8 mouse cellular contexts compared by ENCODE assay signal in genomic region chr3:100489133-100490009, GRCm38 (mm10). TPM values are rescaled to one million over a fixed set of nuclear protein-coding genes. Genes with fewer than 3 reads are reported as not detected.
DNase-seq lines count a peak whose midpoint lies in the region; ATAC-seq and TF ChIP-seq lines count a peak whose summit lies in the region.

Gene Tent5c (minus strand): TSS chr3:100489324.

- H3K27me3 ChIP-seq in megakaryocyte, embryonic 14.5 days (replicated peaks): peaks cover 43% of the 10 kb centered on the region

- H3K4me1 ChIP-seq in megakaryocyte, embryonic 14.5 days: peaks cover 57% of the 10 kb centered on the region

- peak within 1 kb of the TSS; percentile 82 for H3K27ac ChIP-seq in gastrocnemius, adult 2 months

- H3K36me3 ChIP-seq in megakaryocyte, embryonic 14.5 days (replicated peaks; ENCODE audit: low read length): peaks cover 16% of the 10 kb centered on the region

- DNase-seq in ZHBTc4 (ENCODE audit: low read depth, low spot score): peak; percentile 97
- DNase-seq in gastrocnemius, adult 2 months: peak; percentile 97
- DNase-seq in hindlimb bud, embryonic 11.5 days (ENCODE audit: extremely low spot score, low read depth, low spot score): peak; percentile 62
- peak; percentile 65 to 81 for DNase-seq in left cerebral cortex, adult 8-10 months (ENCODE audit: low spot score in 2 of 2)
- DNase-seq in right cerebral cortex, postnatal 10 days (ENCODE audit: low spot score in 2 of 2): peak; percentile 93 to 94
- DNase-seq in urinary bladder, postnatal 25 days (ENCODE audit: low spot score): peak; percentile 96

- H3K4me3 ChIP-seq in gastrocnemius, adult 2 months: peak within 1 kb of the TSS; percentile 94
- peak within 1 kb of the TSS; percentile 99 for H3K4me3 ChIP-seq in megakaryocyte, embryonic 14.5 days (replicated peaks)

- ATAC-seq in common myeloid progenitor, adult 5-6 weeks (replicated peaks; ENCODE audit: low read depth, poor library complexity, severe bottlenecking): peak; percentile 77

- intact Hi-C loops in gastrocnemius, adult 2 months (cut with DNase I): loop anchor here (5.0 to 10.0 kb wide), 3 partner anchors 73 to 305 kb away; partner anchors contain the start of gene Man1a2

- no peaks in the 10 kb centered on the region for H3K9me3 ChIP-seq in megakaryocyte, embryonic 14.5 days

- no peak for TF ChIP-seq CTCF in gastrocnemius, adult 2 months (IDR thresholded peaks at IDR 0.05)

RNA-seq across cellular contexts. Expression of gene Tent5c, which starts in this region (rescaled TPM):
- total RNA-seq in common myeloid progenitor, adult 5-6 weeks (2017): 2.9 and 4.2 TPM in 2 replicates
- total RNA-seq in gastrocnemius, adult 2 months (2021): 1 to 10 TPM; 1.2 to 1.3 TPM
- 10 to 100 TPM in 1 of 4 experiments, 1 to 10 TPM in 3; 2.8 to 11.9 (median 5.6) TPM for total RNA-seq in left cerebral cortex, adult 8-10 months (2022)
- polyA plus RNA-seq in megakaryocyte, embryonic 14.5 days (2012; ENCODE audit: insufficient read depth, low replicate concordance): 4.6 and 7.1 TPM in 2 replicates

Comparison
In these comparisons a context has a peak if more than half of its experiments do, and no peak if none do; other contexts are left out.
1. Peak in every context shown above with its lines: DNase-seq, ATAC-seq, H3K4me3 ChIP-seq and H3K27ac ChIP-seq.